Mouse (Mus musculus) erythroblast, embryonic 14.5 days (primary cell): ENCODE measurements around the gene Rragd.

Source experiments
- GATA1 ChIP-seq: IDR thresholded peaks from 2 replicates; pipeline ENCODE4 v1.6.1; 2012; ENCODE audit warnings: low read length, inconsistent platforms, mixed read lengths
- TAL1 ChIP-seq: IDR thresholded peaks from 3 replicates; pipeline ENCODE4 v1.6.1; 2012; ENCODE audit warnings: low read length, inconsistent platforms, mixed read lengths

GRCm38 (mm10) chr4:33018361-33018999 lies 35.6 kb downstream of the Rragd start:
- TF ChIP-seq GATA1 (no peak), TAL1 (no peak)
